Mouse (Mus musculus): ENCODE results near the gene Gm1604a. TPM values are rescaled to one million over a fixed set of nuclear protein-coding genes. Genes with fewer than 3 reads are reported as not detected.
A peak's percentile ranks its signal among the peaks of the same experiment; 100 is the strongest.
"Not testable (repeated sequence)": the region's sequence is repeated elsewhere in the genome, so short reads cannot be mapped to it uniquely, and the experiment has no call there.

Gene Gm1604a
- total RNA-seq, 4 experiments from 2014 or later: not detected

- DNase-seq (ENCODE audit: low spot score in 2 of 2): not testable (repeated sequence)
Observed at GRCm38 (mm10) chr17:7068997-7069539, 43.7 kb downstream of the Gm1604a start.

- DNase-seq (ENCODE audit: low spot score in 2 of 2): not testable (repeated sequence)
Observed at GRCm38 (mm10) chr17:7069561-7070240, 44.3 kb downstream of the Gm1604a start.

GRCm38 (mm10) chr17:7074494-7074893 lies 49.1 kb downstream of the Gm1604a start:
- DNase-seq (ENCODE audit: low spot score in 2 of 2): not testable (repeated sequence)

- not testable (repeated sequence) for DNase-seq (ENCODE audit: low spot score in 2 of 2)
Observed at GRCm38 (mm10) chr17:7075519-7075918, 50.2 kb downstream of the Gm1604a start.

DNA sequence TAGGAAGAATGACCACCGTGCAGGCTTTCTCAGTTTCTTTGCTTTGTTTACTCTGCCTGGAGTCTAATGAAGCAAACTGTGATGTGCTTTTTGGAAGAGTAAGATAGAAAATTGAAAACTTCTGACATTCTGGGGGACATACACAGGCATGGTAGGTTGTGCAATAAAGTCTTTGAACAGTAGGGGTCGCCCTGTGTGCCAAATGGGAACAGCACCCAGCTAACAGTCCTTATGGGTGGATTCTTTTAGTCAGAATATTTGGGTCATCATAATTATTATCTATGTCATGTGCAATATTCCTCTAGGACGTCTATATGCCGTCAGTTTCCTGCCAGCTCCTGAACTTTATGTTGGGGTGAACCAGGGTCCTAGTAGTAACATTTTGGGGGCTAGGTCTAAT lies 54.2 kb downstream of the Gm1604a start:
- DNase-seq (ENCODE audit: low spot score in 2 of 2): peak; percentile 13 to 14

DNA sequence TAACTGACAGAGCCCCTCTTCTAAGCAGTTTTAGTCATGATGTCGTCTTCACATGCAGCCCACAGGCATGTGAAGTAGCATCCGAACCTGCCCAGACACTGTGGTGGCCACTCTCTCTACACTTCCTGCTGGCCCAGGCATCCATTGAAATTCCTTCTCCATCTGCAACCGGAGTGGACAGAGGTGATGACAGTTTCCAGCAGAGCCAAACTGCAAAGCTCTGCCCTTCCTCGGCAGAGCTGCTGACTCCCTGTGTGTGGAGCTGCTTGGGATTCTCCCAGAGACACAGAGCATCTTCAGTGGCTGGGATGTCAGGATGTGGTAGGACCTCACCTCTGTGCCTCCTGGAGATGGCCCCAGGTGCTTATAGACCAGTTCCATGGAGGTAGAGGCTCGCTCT lies 59.2 kb downstream of the Gm1604a start:
- DNase-seq (ENCODE audit: low spot score in 2 of 2): not testable (repeated sequence)

DNA sequence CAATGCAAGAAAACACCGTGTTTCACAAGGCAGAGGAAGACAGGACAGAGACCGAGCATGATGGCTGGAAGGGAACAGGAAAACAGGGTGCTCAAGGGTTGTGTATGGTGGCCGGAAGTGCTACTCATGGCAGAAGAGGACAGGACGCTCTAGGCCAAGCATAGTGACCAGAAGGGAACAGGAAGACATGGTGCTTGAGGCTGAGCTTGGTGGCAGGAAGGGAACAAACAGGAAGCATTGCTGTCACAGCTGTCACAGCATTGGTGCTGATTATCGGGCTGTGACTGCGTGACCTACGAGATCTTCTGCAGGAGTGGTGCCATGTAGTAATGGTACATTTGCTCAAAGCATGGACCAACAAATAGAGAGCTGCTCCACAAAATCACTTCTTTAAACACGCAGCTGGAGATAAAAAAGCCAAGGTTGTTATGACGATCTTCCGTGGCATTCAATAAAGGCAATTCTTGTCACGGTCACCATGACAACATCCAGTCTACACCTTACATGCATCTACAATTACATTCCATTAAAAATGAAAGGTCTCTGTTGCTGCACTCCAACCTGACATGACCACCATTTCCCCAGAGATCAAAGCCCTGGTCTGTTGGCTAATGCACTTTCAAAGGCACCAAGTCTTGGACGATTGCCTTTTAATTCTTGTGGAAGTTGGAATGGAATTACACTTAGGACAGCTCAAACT lies 60.3 kb downstream of the Gm1604a start:
- DNase-seq (ENCODE audit: low spot score in 2 of 2): not testable (repeated sequence)

DNA sequence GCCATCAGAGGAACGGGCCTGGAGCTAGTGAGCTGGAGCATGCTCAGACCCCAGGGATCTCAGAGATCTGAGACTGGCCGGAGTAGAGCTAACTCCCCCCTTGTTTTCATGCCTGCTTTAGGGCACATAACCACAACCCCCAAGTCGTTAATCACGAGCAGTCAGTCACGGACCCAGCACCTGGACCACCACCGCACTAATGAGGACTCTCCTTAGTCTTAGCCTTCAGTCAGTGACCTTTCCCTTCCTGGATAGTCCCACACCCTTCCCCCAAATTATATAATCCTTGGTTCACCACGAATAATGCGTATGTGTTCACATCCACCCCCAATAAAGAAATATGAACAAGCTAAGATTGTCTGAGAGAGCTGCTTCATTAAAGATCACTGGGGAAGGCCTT lies 61.5 kb downstream of the Gm1604a start:
- DNase-seq (ENCODE audit: low spot score in 2 of 2): not testable (repeated sequence)

DNA sequence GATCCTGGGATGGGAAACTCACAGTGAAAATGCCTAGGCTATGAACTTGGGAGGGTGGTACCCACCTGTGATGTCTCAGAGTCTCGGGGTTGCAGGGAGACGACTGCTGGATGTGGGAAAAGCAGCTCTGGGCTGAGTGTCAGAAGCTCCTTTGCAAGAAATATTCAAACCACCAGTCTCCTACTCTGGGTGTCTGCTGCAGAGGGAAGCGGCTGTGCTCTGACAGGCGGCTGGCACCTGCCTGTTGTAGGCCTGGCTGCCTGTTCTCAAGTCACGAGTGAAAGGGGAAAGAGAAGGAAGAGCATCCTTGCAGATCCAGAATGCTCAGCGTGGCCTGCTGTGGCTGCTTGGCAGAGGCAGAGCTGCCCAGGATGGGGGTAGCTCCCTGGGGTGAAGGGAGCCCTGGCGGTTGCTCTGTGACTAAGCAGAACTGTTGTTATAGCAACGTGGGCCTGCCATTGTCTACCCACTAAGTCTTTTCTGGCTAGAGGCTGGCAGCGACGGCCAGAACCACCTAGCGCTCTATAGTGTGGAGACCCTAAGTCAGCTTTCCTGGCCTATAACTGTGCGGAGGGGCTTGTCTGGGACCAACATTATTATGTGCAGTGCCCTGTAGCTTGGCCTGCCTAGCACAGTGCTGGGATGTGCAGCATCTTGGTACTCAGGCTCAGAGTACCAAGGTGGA lies 72.6 kb downstream of the Gm1604a start:
- not testable (repeated sequence) for DNase-seq (ENCODE audit: low spot score in 2 of 2)

- not testable (repeated sequence) for DNase-seq (ENCODE audit: low spot score in 2 of 2)
Observed at GRCm38 (mm10) chr17:7099096-7099495, 73.7 kb downstream of the Gm1604a start.

DNA sequence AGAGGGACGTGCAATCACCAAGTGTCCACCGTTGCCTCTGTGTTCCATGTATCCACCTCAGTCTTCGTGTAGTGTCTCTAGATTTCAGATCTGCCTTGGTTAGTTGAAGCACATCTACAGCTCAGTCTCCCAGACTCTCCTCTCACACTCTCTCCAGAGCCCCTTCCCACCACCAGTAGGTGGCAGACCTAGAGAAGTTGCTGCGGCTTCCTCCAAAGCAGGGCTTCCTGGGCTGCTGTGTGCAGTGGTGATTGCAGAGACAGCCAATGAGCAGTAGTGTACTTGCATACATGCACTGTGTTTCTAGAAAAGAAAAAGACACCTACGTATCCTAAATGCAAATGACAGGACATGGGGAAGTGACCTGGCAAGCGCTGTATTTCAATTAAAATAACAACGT lies 77.6 kb downstream of the Gm1604a start:
- DNase-seq (ENCODE audit: low spot score in 2 of 2): not testable (repeated sequence)

- not testable (repeated sequence) for DNase-seq (ENCODE audit: low spot score in 2 of 2)
Observed at GRCm38 (mm10) chr17:7111658-7112057, 86.3 kb downstream of the Gm1604a start.

DNA sequence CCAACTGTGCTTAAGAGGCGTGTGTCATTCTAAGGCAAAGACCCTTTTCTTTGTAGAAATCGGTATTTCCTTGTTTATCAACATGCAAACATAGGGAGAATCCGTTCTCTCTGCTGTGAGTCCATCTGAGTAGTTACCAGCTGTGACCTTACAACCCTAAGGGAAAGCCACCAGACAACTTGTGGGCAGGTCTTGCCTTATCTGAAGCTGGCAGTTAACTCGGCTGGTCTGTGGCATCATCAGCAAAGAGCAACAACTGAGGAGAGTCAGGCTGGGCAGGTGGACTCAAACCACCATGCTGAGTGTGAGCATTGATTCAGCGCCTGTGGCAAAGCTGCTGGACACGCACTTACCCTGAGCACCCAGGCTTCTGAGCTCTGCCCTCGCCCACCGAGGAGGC lies 90.9 kb downstream of the Gm1604a start:
- not testable (repeated sequence) for DNase-seq (ENCODE audit: low spot score in 2 of 2)

DNA sequence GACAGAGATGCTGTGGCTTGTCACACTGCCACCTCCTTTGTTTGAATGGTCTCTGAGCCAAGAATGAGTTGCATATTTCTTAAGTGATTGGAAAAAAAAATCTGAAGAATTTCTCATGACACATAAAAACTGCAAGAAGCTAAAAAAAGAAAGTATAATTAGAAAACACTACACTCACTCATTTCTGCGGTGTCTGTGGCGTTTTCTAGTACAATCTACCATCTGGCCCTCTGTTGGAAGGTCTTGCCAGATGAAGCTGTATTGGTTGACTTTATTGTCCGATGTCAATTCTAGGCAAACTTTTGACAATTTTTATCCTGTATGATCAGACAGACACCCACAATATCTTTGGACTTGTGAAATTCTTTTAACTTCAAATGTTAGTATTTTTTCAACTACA lies 95.5 kb downstream of the Gm1604a start:
- DNase-seq (ENCODE audit: low spot score in 2 of 2): not testable (repeated sequence)

DNA sequence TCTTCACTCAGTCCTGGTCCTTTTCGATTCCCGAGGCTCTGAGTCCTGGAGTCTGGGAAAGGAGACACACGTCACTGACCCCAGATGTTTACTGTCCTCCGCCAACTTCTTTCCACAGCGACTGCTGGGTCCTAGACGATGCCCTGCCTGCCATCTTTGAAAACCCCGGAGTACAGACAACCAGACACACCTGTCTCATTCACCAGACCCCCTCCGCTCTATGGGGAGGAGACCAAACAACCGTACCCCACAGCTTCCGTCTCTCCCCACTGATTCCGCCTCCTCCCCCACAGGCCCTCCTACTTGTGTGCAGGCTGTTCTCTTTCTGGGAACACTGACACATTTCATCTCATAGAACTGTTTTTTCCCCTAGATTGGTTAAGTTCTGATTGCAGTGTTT lies 97.2 kb downstream of the Gm1604a start:
- DNase-seq (ENCODE audit: low spot score in 2 of 2): not testable (repeated sequence)

DNA sequence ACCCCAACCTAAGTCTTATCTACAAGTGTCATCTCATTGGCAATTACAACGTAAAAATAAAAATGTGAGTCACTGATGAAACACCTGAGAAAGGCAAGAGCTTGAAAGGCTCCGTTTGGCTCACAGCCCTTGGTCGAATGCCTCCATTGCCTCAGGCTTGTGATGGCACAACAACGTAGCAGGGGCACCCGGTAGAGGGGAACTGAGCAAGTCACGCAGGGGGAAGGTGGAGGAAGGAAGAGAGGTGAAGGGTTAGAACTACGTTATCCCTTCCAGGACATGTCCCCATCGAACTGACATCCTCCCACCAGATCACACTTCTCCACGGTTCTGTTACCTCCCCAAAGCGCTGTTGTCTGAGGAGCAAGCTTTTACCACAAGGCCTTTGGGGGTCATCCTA lies 101.1 kb downstream of the Gm1604a start:
- DNase-seq (ENCODE audit: low spot score in 2 of 2): not testable (repeated sequence)

GRCm38 (mm10) chr17:7134002-7134401 lies 108.6 kb downstream of the Gm1604a start:
- DNase-seq (ENCODE audit: low spot score in 2 of 2): not testable (repeated sequence)

- DNase-seq (ENCODE audit: low spot score in 2 of 2): not testable (repeated sequence)
Observed at GRCm38 (mm10) chr17:7135277-7135676, 109.9 kb downstream of the Gm1604a start.
